Mouse (Mus musculus): ENCODE data around the gene Trib2. TPM values are rescaled to one million over a fixed set of nuclear protein-coding genes. Genes with fewer than 3 reads are reported as not detected.
A peak's percentile ranks its signal among the peaks of the same experiment; 100 is the strongest.

Gene Trib2
- total RNA-seq, 1 experiment, result 5.1 TPM

DNA sequence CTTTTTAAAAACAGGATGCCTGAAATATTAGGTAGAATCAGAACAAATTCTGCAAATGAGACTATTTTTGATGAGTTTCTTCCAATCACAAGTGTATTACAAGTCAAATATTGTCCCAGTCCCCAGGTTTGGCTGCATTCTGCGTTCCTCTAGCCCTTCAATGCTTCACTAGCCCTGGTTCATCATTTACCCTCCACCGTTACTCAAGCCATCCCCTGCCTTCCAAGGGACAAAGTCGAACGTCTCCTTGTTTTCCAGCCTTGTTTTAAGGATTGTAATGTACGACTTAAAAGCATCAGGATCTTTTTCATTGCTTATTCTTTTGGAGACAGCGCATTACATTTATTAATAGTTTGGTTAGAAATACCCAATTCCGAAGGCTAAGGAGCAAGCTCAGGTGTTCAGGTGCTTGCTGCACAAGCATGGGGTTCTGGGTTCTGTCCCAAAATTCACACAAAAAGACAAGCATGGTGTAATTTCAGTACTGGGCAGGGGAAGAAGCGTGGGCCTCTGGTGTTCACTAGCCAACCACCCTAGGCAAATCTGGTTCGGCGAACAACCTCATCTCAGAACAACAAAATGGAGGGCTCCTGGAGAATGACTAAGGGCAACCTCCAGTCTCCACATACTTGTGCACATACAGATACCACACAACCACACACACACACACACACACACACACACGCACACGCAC is 24.3 kb upstream of the Trib2 start:
- no peak overlapping the region for H3K9ac ChIP-seq (ENCODE audit: insufficient read depth, low read depth, low read length, poor library complexity, severe bottlenecking)
- no peak for DNase-seq (ENCODE audit: low read depth, low spot score)
- H3K9me3 ChIP-seq (ENCODE audit: control insufficient read depth, insufficient read depth, low read depth, low read length), result no peaks in the 10 kb centered on the region
- TF ChIP-seq ZC3H11A (IDR thresholded peaks at IDR 0.05; ENCODE audit: borderline replicate concordance, low read depth, low read length) (no peak), HCFC1 (IDR thresholded peaks at IDR 0.05; ENCODE audit: borderline replicate concordance, insufficient read depth, low read length) (no peak), MAFK (IDR thresholded peaks at IDR 0.05; ENCODE audit: insufficient read depth, low read depth, low read length) (no peak)
- no peaks in the 10 kb centered on the region for H3K36me3 ChIP-seq (ENCODE audit: control insufficient read depth, insufficient read depth, low read length, poor library complexity, severe bottlenecking)
- in situ Hi-C loops (cut with MboI; ENCODE audit: low sequenced_read_pairs in 2 of 2, unreplicated experiment in 2 of 2), result no loop called here
- H3K4me1 ChIP-seq (ENCODE audit: control insufficient read depth in 2 of 2, insufficient read depth in 2 of 2, low read length in 2 of 2, poor library complexity in 1 of 2), result no peaks in the 10 kb centered on the region
- H3K4me3 ChIP-seq (ENCODE audit: insufficient read depth in 1 of 2, low read depth in 1 of 2, low read length in 2 of 2, poor library complexity in 1 of 2, severe bottlenecking in 1 of 2), result no peak overlapping the region
- H3K27ac ChIP-seq (ENCODE audit: insufficient read depth, low read depth, low read length, poor library complexity, severe bottlenecking), result no peak overlapping the region

DNA sequence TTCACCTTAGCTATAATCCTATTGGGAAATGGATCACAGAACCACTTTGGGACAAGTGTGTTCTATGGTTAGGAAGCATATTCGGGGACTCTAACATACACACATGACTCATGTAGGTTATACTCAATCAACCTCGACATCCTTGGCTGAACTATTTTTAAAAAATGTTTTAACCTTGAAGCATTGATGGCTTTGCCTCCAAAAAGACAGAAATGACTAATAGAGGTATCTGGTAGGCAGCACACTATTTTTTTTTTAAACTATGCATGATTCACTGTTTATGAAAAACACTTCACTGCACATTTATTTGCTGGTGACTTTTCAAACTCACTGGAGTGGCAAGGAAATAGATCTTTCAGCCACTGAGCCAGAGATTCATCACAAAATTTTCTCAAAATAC is 21.5 kb upstream of the Trib2 start:
- DNase-seq (ENCODE audit: low read depth, low spot score), result no peak
- H3K27ac ChIP-seq (ENCODE audit: insufficient read depth, low read depth, low read length, poor library complexity, severe bottlenecking), result no peak overlapping the region
- H3K4me1 ChIP-seq (ENCODE audit: control insufficient read depth in 2 of 2, insufficient read depth in 2 of 2, low read length in 2 of 2, poor library complexity in 1 of 2), result no peaks in the 10 kb centered on the region
- in situ Hi-C loops (cut with MboI; ENCODE audit: low sequenced_read_pairs in 2 of 2, unreplicated experiment in 2 of 2), result no loop called here
- H3K9ac ChIP-seq (ENCODE audit: insufficient read depth, low read depth, low read length, poor library complexity, severe bottlenecking), result no peak overlapping the region
- no peaks in the 10 kb centered on the region for H3K36me3 ChIP-seq (ENCODE audit: control insufficient read depth, insufficient read depth, low read length, poor library complexity, severe bottlenecking)
- no peaks in the 10 kb centered on the region for H3K9me3 ChIP-seq (ENCODE audit: control insufficient read depth, insufficient read depth, low read depth, low read length)
- no peak overlapping the region for H3K4me3 ChIP-seq (ENCODE audit: insufficient read depth in 1 of 2, low read depth in 1 of 2, low read length in 2 of 2, poor library complexity in 1 of 2, severe bottlenecking in 1 of 2)
- TF ChIP-seq ZC3H11A (IDR thresholded peaks at IDR 0.05; ENCODE audit: borderline replicate concordance, low read depth, low read length) (no peak), CHD2 (IDR thresholded peaks at IDR 0.05; ENCODE audit: low read depth, low read length) (no peak), HCFC1 (IDR thresholded peaks at IDR 0.05; ENCODE audit: borderline replicate concordance, insufficient read depth, low read length) (no peak), ZNF384 (IDR thresholded peaks at IDR 0.05; ENCODE audit: low read depth, low read length) (no peak), MAFK (IDR thresholded peaks at IDR 0.05; ENCODE audit: insufficient read depth, low read depth, low read length) (no peak)

DNA sequence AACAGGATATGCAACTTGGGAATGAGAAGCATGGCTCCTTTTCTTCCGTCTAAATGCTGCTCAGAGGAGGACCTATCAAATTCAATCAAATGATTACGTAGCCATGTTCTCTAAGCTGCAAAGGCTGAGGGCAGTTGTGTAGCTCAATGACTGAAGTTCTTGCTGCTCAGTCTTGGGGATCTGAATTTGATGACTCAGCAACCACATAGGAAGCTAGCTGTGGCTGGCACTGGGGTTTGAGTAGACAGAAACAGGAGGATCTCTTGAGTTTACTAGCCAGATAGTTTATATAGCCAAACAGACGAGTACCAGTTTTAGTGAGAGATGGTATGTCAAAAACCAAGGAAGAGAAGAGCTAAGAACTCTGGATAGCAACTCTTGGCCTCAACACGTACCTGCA is 20.8 kb upstream of the Trib2 start:
- H3K9ac ChIP-seq (ENCODE audit: insufficient read depth, low read depth, low read length, poor library complexity, severe bottlenecking), result no peak overlapping the region
- no peak for DNase-seq (ENCODE audit: low read depth, low spot score)
- no peak overlapping the region for H3K4me3 ChIP-seq (ENCODE audit: insufficient read depth in 1 of 2, low read depth in 1 of 2, low read length in 2 of 2, poor library complexity in 1 of 2, severe bottlenecking in 1 of 2)
- H3K4me1 ChIP-seq (ENCODE audit: control insufficient read depth in 2 of 2, insufficient read depth in 2 of 2, low read length in 2 of 2, poor library complexity in 1 of 2), result no peaks in the 10 kb centered on the region
- in situ Hi-C loops (cut with MboI; ENCODE audit: low sequenced_read_pairs in 2 of 2, unreplicated experiment in 2 of 2), result no loop called here
- no peaks in the 10 kb centered on the region for H3K36me3 ChIP-seq (ENCODE audit: control insufficient read depth, insufficient read depth, low read length, poor library complexity, severe bottlenecking)
- H3K27ac ChIP-seq (ENCODE audit: insufficient read depth, low read depth, low read length, poor library complexity, severe bottlenecking), result no peak overlapping the region
- no peaks in the 10 kb centered on the region for H3K9me3 ChIP-seq (ENCODE audit: control insufficient read depth, insufficient read depth, low read depth, low read length)
- TF ChIP-seq MAFK (IDR thresholded peaks at IDR 0.05; ENCODE audit: insufficient read depth, low read depth, low read length) (0 out of 2 replicates have a peak, but pooled peaks have one; percentile 53), ZNF384 (IDR thresholded peaks at IDR 0.05; ENCODE audit: low read depth, low read length) (no peak), ZC3H11A (IDR thresholded peaks at IDR 0.05; ENCODE audit: borderline replicate concordance, low read depth, low read length) (no peak), HCFC1 (IDR thresholded peaks at IDR 0.05; ENCODE audit: borderline replicate concordance, insufficient read depth, low read length) (no peak), CHD2 (IDR thresholded peaks at IDR 0.05; ENCODE audit: low read depth, low read length) (no peak)

GRCm38 (mm10) chr12:15832674-15833052 is 15.9 kb upstream of the Trib2 start:
- Histone ChIP-seq H3K9ac (ENCODE audit: insufficient read depth, low read depth, low read length, poor library complexity, severe bottlenecking) (no peak overlapping the region), H3K4me3 (ENCODE audit: insufficient read depth in 1 of 2, low read depth in 1 of 2, low read length in 2 of 2, poor library complexity in 1 of 2, severe bottlenecking in 1 of 2) (no peak overlapping the region), H3K36me3 (ENCODE audit: control insufficient read depth, insufficient read depth, low read length, poor library complexity, severe bottlenecking) (no peaks in the 10 kb centered on the region), H3K4me1 (ENCODE audit: control insufficient read depth in 2 of 2, insufficient read depth in 2 of 2, low read length in 2 of 2, poor library complexity in 1 of 2) (no peaks in the 10 kb centered on the region), H3K27ac (ENCODE audit: insufficient read depth, low read depth, low read length, poor library complexity, severe bottlenecking) (no peak overlapping the region), H3K9me3 (ENCODE audit: control insufficient read depth, insufficient read depth, low read depth, low read length) (no peaks in the 10 kb centered on the region)
- in situ Hi-C loops (cut with MboI; ENCODE audit: low sequenced_read_pairs in 2 of 2, unreplicated experiment in 2 of 2), result no loop called here
- TF ChIP-seq HCFC1 (IDR thresholded peaks at IDR 0.05; ENCODE audit: borderline replicate concordance, insufficient read depth, low read length) (no peak), MAFK (IDR thresholded peaks at IDR 0.05; ENCODE audit: insufficient read depth, low read depth, low read length) (no peak), ZC3H11A (IDR thresholded peaks at IDR 0.05; ENCODE audit: borderline replicate concordance, low read depth, low read length) (no peak), ZNF384 (IDR thresholded peaks at IDR 0.05; ENCODE audit: low read depth, low read length) (no peak), CHD2 (IDR thresholded peaks at IDR 0.05; ENCODE audit: low read depth, low read length) (no peak)
- DNase-seq (ENCODE audit: low read depth, low spot score), result no peak

All from ES-E14 (cell line).